Mouse (Mus musculus) layer of hippocampus, adult 9-10 months (tissue): ENCODE results near the gene Cdon.
"Not testable (repeated sequence)": the region's sequence is repeated elsewhere in the genome, so short reads cannot be mapped to it uniquely, and the experiment has no call there.

Experiments used
- DNase-seq: peaks from one replicate; pipeline ENCODE4 v3.0.0; 2022; ENCODE audit warnings: low spot score

The Cdon gene

DNA sequence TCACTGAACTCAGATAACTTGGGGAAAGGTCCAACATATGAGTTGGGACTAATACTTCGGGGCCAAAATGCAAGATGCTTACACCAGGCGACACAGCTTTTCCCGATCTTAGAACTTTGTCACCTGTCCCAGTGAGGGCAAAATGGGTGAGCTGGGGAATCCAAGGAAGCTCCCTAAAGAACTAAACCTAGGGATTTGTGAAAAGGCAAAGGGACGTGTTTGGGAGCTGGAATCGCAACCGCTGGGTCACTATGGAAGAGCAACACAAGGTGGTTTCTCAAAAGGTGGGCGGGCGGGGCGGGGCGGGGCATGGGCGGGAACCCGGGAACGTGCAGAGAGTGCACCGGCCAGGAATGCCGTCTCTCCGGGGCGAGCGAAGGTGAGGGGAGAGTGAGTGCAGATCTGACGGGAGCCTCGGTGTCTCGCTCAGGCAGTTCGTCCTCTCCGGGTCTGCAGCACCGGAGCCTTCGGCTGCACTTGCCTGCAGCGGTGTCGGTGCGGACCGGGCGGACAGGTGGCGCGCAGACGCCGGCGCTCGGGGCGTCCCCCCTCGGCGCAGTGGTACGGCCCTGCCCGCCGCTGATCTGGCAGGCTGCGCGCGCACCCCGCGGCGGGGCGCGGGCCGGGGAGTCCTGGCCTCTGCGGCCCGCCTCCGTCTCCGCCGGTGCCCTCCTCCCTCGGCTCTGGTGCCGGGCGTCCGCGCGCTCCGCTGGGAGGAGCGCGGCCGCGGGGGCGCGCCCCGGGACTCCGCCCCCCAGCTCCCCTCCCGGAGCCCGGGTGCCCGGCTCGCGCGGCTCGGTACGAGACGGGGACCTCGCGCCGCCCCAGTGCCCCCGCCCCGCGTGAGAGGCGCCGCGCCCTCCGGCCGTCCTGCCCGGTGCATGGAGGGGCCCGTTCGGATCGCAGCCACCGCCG lies at the start of gene Cdon:
Cdon (plus strand) TSS at position 324 of the 915 bp plus-strand sequence.
- DNase-seq = peak; percentile 55

DNA sequence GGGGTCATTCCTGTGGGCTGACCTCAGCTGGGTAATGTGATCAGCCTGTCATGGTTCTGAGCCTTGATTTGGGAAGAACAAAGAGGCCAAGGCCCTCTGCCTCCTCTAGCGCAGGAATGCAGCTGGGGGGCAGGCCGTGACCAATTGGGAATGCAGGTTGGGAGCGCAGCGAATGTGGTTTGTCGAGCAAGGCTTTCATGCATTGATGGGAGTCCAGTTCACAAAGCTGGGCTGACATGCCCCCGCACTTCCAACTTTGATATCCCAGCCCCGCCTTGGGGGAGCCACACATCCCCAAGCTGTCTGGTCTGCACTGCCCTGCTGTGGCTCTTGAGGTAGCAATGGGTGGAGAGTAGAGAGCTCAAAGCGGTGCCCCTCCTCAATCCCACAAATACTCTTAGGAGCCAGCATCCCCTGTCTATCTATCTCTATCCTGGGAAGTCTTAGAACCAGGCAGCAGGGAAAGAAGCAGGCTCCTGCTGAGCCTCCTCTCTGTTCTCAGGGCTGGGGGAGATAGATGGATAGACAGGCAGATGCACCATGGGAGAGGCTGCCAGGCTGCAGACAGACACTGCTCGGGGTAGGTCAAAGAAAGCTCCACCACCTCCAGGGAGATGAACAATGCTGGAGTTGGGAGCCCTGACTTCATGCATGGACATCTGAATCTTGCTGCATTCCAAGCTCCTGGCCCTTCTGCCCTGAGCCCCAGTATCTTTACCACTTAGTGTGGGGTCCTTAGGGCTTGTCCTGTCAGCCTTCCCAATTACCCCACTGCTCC lies 48.4 kb upstream of the Cdon start:
- no peak for DNase-seq

DNA sequence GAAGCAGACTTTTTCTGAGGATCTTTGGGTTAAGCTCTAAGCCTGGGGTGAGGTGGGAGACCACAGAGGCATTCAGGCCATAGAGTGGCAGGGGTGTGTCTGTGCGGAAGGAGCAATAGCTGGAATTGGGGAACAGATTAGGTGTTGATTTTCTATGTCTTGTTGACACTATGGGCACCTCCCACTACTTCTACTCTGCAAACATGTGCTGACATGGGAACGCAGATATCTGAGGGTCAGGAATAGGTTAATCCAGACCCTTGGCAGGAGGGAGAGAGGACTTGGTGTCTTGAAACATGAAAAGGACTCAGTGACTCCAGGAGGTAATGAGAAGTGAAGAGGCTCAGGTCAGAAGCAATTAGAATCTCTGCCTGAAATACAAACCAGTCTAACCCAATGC lies 43.0 kb upstream of the Cdon start:
- DNase-seq = no peak

DNA sequence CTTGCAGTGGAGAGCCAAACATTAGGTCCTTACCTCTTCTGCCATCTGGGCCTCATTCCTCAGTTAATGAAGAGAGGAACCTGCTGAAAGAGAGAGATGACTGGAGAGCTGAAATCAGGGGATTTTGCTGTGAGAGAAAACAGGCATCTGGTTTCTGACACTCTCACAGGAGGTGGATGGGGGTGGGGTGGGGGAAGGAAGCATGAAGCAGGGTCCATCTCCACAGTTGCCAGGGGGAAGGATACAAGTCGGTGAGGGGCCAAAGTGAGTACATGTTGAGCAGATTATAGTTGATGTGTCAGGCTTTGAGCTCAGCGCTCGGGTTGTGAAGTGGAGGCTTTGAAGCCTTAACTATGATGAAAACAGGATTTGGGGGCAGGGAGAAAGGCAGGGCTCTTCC lies 41.9 kb upstream of the Cdon start:
- no peak for DNase-seq

DNA sequence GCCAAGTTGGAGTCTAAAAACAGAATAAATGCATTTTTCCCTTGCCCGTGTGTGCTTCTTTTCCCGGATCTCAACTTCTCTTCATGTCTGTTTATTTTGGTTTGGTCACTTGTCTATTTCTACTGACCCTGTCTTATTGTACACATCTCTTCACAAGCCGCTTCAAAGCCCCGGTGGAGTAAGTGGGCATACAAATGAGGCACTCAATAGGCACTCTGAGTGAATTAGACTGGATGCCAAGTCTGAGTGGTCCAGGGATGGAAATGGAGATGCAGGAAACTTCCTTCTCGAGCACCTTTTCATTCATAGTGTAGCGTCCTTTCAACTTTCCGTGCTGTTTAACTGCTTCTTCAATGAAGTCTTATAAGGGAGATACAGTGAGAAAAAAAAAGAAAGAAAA lies 21.0 kb upstream of the Cdon start:
- DNase-seq = no peak

DNA sequence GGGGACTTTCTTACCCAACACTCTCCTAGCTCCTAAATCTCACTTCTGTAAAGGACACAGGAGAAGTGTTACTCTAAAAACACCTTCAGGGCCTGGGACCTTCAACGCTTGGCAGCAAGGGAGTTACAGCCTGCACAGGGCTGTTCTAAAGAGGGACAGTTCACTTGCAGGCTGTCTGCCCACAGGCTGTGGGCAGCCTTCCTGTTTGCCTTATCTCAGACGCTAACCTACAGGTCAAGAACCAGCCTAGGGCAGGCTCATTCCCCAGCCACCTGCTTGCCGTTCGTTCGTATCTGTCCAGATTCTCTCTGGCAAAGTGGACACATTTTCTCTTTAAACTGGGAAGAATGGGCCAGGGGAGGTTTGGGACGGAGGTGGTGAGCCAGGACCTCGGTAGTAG lies 20.5 kb upstream of the Cdon start:
- DNase-seq = no peak

DNA sequence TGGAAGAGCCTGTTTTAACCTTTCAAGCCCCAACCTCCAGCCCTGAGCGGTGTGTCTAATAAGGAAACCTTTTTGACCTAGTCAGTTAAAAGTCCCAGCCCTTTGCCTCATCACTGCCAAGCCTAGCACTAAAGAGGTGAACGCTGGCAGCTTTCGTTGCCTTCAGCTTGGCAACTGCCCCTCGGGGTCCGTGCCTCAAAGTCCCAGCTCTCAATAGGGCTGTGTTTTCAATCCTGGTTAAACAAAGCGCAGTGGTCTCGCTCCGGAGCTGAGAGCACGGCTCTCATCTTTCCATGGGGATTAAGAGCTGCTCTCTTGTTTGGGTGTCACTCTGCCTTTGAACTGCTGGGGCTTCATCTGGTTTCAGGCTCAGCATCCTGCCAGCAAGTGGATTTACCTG lies 20.1 kb upstream of the Cdon start:
- DNase-seq = no peak

DNA sequence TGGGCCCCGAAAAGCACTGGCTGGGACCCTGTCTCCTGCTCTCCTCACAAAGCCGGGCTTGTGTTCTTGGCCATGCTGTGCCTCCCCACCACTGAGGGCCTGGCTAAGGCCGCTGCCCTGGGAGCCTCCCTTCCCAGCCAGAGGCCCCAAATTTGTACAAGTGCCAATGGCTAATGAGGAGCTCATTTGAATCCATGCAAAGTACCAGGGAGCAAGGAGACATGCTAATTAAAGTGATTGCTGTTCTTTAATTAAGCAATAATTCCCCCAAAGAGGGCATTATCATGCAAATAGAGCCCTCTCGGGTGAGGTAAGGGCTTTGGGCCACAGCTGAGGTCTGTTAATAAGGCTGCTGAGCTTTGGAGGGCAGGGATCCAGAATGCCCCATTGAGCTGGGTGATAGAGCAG lies 18.3 kb upstream of the Cdon start:
- DNase-seq = no peak

DNA sequence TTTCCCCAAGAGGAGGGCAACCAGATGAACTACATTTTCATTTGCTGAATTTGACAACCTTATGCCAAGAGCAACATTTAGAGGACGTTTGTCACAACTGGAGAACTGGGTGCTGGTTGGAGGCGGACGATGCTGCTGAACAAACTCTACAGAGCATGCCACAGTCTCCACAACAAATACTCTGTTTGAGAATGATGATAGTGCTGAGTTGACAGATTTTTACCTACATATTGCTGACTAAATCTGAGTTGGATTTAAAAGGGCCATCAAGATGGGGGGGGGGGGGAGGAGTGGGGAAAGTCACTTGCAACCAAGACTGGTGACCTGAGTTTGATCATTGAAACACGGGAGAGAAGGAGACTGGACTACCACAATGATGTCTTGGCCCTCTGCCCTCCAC lies 17.4 kb upstream of the Cdon start:
- DNase-seq = no peak

DNA sequence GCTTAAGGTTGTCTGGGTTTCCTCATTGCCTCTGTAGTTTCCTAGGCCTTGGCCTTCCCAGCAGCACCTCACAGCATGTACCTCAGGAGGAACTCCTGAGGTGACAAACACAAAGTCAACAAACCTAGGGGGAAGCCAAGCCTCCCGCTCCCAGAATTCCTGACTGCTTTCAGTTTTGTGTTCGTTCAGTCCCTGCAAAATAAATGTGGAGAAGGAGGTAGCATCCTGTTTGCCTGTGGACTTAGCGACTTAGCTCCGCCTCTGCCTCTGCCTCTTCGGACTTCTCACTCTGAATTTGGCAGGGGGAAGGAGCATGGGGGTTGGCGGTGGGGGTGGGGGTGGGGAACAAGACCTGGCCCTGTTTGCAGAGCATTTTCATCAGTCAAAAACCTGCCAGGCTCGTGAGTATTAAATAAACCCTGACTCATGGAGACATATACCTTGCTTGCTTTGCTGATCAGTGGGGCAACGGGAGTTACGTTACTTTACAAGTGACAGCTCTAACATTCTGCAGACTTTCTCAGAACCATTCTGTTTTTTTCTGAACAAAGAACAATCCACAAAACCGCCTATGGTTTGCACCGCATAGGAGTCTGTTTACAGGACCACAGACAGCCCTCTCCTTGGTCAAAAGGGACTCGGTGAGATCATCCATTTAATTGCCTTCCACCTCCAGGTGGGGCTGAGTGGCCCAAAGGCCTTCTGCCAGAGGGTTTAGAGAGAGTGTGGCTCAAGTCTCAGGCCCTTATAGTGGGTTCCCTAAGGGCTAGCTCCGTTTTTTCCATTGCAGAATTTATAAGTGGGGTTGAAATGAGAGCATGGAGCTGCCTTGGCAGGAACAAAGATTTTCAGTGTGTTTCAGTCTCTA lies 15.7 kb upstream of the Cdon start:
- no peak for DNase-seq

DNA sequence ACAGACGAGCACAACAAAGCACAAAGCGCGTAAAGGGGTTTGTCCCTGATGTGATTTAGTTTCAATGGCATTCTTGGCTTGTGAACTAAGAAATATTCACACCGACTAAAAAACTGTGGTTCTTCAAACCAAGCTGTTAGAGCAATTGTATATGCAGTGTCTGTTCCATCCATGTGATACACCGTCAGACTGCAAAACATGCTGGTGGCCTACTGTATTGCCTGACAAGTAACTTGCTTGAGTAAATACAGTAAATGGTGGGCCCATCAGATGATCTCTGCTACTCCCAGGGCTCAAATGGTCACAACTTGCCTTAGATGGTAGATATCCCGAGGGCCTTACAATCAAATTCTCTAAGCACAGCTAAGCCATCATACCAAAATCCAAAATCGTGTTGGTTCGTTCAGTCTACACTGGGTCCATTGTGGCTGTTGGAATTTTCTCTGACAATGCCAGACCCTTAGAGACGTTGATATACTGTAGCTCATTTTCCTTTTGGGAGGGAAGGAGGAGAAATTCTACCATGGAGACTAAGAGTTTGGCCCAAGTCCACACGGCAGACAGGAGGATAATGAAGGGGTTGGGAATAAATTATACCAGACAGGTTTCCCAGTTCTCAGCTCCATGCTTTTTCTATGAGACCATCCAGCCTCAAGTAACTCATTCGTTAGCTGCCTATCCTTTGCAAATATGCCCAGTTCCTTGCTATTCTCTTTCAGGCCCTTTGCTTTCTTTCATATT lies 9.5 kb upstream of the Cdon start:
- DNase-seq = no peak

DNA sequence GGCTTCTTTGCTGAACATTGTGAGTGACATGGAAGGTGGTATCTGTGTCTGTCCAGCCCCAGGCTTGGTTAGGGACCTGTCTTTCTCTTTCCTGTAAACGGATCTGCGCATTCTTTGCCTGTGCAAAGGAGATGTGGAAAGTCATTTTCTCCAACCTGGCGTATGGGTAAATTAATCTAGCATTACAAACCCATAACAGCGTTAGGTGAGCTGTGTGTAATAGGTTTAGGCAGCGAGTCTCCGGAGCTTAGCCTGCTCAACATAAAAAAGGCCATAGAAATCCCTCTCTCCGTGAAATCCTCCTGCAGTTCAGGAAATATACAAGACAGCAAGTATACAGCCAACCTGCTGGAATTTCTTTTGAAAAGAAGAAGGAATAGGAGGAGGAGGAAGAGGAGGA lies 9.0 kb upstream of the Cdon start:
- no peak for DNase-seq

DNA sequence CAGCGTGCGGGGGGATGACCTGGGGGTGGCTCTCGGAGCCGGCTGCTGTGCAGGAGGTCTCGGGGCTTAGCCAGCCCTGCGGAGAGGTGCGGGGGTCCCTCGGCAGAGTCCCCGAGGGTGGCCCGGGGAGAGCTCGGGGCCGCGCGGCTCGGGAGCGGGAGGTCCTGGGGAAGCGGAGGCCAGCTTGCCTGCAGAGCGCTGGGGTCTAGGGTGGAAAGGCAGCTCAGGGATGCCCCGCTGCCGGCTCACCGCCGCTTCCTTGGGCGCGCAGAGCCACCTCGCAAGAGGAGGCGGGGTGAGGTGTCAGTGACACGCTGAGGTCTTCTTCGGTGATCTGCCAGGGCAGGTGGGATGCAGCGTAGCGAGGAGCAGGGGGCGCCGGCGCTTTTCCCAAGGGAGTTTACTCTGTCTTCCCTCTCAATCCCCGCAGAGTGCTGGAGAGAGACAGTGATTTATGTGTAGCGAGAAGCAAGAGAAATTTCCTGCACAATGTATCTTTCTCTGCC lies 855 bp downstream of the Cdon start:
- DNase-seq = no peak

DNA sequence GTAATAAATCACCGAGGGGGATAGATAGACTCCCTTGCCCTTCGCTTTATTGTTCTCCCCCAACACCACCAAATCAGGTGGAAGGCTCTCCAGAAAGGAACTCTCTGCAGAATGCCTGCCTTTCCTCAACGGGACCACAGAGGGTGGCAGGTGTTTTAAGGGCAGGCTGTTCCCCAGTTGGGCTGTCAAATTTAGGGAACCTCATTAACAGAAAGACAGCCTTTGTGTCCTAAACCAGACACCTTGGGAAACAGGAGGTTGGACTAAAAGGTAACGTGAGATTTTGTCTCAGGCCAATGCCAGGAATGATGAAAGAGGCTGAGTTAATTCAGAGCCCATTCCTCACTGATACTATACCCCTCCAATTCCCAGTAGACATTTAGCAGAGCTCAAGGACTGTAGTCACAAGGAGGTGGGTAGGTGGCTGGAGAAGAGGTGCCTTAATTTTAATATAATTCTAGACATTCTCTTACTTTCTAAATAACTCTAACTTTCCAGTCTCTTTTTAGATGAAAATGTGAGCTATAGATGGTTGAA lies 1.5 kb downstream of the Cdon start:
- no peak for DNase-seq

DNA sequence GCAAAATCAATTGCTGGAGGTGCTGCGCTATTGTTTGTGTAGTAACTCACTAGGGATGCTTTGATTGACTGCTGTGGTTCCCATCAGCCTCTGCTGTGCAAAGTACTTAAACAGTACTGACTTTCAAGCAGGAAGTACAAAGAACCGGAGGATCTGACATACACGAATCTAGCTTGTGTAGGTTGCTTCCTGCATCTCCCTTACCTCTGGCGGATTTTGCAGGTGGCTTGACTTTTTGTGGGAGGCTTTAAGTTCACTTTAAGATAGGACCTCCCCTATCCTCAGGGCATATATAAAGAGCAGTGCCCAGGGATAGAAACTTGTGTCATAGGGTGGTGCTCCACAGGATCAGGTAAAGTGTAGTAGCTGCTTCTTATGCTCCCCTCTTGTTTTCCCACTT lies 2.3 kb downstream of the Cdon start:
- DNase-seq = no peak

DNA sequence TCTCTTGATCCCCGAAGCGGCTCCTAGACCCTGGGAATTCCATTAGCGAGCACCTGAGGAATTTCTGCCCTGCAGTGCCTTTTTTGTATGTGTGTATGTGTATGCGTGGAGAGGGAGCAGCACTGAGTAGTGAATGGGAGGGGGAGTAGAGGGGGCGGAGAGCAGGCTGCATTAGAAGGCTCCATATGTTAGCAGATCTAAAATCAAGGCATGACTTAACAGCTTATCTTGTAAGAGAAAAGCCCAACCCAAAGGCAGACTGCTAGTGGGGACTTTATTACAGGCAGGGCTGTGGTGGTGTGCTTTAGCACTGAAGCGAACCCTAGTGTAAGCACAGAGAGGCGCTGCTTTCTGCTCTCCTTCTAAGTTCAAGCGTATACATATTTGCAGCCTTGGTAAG lies 3.7 kb downstream of the Cdon start:
- DNase-seq = no peak

DNA sequence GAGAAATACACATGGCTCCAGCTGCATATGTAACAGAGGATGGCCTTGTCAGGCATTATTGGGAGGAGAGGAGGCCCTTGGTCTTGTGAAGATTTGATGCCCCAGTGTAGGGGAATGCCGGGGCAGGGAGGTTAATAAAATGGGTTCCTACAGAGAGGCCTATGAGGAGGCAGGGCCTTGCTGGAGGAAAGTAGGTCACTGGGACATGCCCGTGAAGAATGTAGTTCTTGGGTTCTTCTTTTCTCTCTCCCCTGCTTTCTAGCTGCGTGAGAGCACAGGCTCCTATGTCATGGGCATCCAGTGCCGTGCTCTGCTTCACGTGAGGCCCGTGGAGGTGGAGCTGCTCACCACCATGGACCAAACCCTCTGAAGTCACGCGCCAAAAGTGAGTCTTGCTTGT lies 9.5 kb downstream of the Cdon start:
- DNase-seq = no peak

DNA sequence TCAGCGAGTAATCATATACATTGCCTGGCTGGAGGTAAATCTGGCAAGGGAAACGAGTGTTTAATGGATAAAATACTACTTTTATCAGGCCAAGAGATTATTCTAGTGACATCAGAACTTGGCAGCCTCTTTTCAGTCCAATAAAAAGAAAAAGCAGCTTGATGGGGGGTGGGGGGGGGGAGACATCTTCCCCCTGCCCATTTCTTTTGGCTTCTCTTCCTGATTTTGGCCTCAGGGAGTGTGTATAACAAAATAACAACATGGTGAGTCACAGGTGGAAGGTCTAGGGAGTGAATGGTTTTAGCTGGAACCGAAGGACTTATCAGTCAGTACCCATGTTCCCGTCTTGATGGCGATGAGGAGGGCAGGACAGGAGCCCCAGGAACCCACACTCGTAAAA lies 10.5 kb downstream of the Cdon start:
- no peak for DNase-seq

DNA sequence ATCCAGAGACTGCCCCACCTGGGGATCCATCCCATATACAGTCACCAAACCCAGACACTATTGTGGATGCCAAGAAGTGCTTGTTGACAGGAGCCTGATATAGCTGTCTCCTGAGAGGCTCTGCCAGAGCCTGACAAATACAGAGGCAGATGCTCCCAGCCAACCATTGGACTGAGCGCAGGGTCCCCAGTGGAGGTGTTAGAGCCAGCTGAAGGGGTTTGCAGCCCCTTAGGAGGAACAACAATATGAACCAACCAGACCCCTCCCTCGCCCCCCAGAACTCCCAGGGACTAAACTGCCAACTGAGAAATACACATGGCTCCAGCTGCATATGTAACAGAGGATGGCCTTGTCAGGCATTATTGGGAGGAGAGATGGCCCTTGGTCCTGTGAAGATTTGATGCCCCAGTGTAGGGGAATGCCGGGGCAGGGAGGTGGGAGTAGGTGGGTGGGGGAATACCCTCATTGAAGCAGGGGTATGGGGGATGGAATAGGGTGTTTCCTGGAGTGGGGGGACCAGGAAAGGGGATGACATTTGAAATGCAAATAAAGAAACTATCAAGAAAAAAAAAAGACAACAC lies 11.9 kb downstream of the Cdon start:
- not testable (repeated sequence) for DNase-seq

DNA sequence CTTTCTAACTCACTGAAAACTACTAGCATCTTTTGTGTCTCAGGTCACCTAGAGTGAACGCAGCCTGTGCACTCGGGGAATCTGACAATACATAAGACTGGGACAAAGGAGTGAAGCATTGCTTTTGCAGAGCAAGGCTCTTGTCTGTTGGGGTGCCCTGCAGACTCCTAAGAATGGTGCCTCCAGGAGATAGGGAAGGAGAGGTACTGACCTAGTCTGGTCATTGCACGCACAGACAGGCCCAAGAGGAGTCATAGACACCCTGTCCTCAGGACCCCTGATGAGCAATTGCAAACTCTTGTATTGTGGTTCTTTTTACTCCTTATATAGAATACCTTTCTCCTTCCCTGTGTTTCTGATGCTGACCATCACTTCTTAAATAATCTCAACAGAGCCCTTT lies 13.4 kb downstream of the Cdon start:
- DNase-seq = no peak

DNA sequence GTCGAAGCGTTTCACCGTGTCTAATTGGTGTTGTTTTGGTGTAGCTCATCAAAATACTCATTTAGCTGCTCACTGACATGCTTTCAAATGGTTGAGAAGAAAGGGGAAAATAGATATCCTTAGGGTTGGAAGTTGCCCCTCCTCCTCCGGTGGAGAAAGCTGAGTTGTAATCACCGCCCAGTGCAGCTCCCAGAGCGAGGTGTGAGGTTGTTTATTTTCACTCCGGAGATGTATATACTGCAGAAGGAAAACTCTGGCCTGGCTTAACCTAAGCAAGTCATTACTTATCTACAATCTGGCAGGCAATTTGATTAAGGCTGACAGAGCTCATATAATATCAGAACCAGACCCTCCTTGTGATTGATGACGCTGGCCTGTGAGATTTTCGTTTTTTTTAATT lies 14.6 kb downstream of the Cdon start:
- no peak for DNase-seq
